Mouse (Mus musculus): ENCODE measurements around the gene Mfap1a.
"Not testable (repeated sequence)": the region's sequence is repeated elsewhere in the genome, so short reads cannot be mapped to it uniquely, and the experiment has no call there.

The Mfap1a gene

DNA sequence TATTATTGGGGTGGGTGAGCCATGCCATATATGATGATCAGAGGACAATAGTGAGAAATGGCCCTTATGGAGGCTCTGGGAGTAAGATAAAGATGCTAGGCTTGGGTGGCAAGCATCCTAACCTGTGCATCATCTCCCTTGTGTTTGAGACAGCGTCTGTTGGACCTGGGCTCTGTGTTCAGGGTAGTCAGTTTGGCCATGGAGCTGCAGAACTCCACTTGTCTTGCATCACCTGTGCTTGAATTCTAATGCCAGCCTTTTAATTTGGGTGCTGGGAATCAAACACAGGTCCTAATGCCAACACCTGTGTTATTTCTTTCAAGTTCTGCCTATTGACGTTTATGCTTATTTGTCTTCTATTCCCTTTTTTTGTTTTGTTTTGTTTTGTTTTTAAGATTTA lies 31.2 kb downstream of the Mfap1a start:
- CTCF ChIA-PET, result interaction anchor here (1.0 kb wide), 1 partner anchor 15 kb away, joined by 22 read pairs; no protein-coding TSS in a partner anchor

DNA sequence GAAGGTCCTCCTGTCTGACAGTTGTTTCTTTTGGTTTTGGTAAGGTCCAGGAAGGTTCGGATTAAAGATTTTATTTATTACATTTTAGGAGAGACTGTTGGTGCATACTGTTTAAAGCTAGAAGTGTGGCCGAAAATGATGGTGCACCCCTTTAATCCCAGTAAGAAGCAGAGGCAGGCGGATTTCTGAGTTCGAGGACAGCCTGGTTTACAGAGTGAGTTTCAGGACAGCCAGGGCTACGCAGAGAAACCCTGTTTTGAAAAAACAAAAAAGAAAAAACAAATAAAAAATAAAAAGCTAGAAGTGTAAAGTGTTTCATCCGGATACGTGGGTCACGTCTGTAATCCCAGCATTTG lies 32.3 kb downstream of the Mfap1a start:
- CTCF ChIA-PET, result interaction anchor here (0.7 to 1.0 kb wide), 2 partner anchors 16 to 47 kb away, joined by 4 to 22 read pairs; no protein-coding TSS in a partner anchor

DNA sequence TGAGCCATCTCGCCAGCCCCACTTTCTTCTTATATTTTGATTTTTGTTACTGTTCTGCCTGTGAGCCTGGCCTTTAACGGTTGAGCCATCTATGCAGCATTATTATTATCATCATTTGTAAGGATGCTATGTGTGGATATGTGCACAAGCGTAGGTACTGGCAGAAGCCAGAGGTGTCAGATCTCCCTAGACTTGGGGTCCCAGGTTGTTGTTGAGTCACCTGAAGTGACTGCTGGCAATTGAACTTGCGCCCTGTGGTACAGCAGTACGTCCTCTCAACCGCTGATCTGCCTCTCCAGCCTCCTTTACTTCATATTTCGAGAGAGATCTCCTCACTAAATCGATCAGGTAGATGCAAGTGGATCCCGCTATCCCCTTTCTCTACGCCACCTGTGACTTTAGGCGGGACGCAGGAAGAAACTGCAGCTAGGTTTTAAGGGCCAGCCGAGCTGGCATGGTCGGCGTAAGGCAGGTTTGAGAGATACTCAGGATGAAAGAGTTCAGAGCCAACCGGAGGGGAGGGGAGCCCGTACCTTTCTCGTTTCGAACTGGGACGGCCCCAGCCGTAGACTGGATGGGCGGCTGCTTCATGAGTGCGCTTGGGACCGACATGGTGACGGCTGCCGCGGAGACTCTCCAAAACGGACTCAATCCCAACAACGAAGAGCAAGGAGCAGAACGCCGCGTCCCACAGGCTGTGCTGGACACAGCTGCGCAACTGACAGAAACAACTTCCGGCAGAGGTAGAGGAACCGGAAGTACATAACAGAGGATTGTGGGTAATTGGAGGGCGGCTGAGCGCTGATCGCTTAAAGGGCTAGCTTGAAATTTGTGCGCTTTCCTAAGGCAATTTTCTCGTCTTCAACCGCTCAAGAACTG lies 32.9 kb downstream of the Mfap1a start, which contains the start of gene Mfap1b:
Mfap1b (minus strand) TSS at position 767 of the 879 bp plus-strand sequence.
- CTCF ChIA-PET, result interaction anchor here (0.6 to 0.7 kb wide), 2 partner anchors 48 to 336 kb away, joined by 3 to 4 read pairs; no protein-coding TSS in a partner anchor

DNA sequence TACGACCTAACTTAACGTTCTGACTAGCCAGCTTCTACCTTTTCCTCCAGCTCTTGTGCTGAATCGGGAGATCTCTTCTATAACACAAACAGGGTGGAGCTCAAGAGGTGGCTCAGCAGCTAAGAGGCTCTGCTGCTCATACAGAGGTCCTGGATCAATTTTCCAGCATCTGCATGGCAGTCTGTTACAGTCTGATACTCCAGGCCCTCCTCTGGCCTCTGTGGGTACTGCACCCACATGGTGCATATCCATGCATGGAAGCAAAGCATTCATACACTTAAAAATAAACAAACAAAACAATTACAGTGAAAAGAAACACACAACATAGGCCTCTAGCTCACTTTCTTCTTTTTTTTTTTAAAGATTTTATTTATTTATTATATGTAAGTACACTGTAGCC lies 33.7 kb downstream of the Mfap1a start:
- CTCF ChIA-PET, result interaction anchor here (0.6 to 0.7 kb wide), 2 partner anchors 23 to 335 kb away, joined by 3 to 5 read pairs; no protein-coding TSS in a partner anchor

DNA sequence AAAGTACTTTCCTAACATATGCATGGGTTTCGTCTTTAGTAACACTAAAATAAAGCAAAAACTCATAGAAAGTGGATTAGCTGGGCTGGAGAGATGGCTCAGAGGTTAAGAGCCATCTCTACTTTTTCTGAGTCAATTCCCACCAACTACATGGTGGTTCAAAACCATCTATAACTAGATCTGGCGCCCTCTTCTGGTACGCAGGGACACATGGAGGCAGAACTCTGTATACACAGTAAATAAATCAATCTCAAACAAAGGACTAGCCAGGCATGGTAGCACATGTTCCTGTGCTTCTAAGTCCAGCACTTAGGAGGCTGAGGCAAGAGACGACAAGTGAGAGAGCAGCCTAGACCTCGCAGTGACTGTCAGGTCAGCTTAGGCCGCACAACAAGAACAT lies 37.5 kb downstream of the Mfap1a start:
- CTCF ChIA-PET, result not testable (repeated sequence)

DNA sequence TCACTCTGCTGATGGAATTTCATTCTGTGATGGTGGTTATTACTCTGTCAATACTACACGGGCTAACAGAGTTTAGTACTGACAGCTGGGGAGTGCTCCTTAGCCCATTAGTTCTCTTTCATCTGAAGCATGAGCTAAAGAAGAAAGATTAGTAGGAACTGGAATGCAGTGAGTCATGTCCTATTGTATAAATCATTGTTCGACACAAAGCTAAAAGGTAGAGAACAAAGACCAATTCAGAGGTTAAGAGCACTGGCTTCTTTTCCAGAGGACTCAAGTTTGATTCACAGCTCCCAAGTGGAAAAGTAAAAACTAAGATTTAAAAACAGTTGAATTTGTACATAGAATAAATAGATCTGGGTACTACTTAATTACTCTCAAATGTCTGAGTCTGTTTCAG lies 46.4 kb downstream of the Mfap1a start:
- CTCF ChIA-PET, result no interaction called here

DNA sequence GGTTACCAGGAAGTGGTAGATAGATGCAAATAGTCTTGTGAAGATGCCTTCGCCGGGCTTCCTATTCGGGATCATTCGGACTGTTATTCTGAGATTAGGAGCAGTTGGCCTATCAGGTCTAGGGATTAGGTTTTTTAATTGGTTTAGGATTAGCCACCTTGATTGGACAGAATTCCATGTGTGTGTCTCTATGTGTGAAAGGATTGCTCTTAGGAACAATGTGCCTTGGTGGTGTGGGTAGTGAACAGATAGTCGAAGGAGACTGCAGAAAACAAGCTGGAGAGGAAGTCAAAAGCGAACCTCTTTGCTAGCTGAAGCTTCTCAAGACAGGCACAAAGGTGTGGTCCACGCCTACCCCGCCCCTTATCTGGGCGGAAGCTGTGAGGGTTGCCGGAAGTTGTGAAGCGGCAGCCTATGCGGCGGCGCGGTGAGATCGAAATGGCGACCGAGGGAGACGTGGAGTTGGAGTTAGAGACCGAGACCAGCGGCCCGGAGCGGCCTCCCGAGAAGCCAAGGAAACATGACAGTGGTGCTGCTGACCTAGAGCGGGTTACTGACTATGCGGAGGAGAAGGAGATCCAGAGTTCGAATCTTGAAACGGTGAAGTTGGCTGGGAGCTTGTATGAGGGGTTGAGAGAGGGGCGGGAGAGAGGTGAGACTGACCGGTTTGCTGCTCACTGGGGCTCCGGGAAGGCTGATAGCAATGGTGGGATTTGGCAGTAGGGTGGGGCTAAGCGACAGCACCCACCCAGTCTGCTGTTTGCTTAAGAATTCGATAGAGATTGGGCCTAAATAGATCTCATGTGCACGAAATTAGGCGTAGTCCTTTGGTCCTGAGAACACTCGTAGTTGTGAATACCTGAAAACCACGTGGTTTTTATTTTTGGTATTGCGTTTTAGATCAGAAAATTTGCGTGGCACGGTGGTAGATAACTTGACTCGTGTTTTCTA lies 49.5 kb downstream of the Mfap1a start, which contains the start of gene Serinc4:
Serinc4 (minus strand) TSS at position 90 of the 951 bp plus-strand sequence.
- CTCF ChIA-PET, result interaction anchor here (1.5 kb wide), 1 partner anchor 7 kb away, joined by 3 read pairs; the partner anchor contains the start of gene Serf2

DNA sequence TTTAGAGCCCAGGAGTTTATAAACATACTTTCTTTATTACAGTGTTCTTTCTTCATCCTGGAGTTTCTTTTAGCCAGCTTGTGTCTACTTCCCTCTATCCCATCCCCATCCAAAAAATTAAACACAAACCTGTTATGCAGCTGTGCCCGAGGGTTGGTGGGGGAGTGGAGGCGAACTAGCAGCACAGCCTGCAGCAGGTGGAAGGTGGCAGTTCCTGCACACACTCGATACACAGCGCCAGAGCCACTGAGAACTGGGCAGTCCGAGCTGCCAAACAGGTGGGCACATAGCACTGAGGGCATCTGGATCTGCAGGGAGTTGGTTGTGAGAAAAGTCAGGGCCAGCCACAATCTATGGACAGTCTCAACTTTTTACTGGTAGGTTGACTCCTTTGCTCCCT lies 50.9 kb downstream of the Mfap1a start:
- CTCF ChIA-PET, result no interaction called here

DNA sequence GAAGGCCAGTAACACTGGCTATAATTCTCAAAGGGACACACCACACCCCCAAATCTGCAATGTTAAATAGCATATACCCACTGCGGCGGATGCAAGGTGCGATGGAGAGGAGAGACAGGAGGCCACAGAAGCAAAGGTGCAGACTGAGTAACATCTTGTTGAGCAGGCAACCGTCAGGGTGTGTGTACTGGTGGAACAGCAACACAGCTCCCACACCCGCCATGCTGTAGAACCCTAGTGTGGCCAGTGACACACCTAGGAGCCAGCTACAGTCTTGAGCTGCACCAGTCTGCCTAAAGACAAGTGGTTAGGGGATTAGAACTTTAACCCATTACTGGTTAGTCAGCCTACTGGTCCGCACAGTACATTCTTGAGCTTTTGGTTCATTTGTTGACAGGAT lies 52.5 kb downstream of the Mfap1a start:
- CTCF ChIA-PET, result interaction anchor here (0.6 kb wide), 1 partner anchor 67 kb away, joined by 3 read pairs; no protein-coding TSS in a partner anchor

DNA sequence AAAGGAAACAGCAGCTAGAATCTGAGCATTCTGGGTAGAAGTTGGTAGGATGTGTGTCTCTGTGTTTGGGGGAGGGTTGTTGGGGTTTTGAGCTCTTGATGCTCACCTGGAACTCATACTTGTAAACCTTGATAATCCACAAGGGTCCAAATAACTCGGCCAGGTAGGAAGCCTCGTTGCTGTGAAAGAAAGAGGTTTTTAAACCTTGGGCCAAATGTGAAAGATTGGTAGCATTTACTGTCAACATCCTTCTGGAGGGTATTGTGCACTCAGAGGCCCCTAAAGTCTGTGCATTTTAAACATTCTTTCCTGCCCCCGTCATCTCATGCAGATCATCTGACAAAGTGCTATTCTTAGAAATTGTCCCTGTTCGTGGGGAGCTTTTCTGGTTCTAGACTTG lies 53.5 kb downstream of the Mfap1a start, which contains the start of gene Hypk:
Hypk (plus strand) TSS at position 301 of the 400 bp plus-strand sequence.
- CTCF ChIA-PET, result no interaction called here

DNA sequence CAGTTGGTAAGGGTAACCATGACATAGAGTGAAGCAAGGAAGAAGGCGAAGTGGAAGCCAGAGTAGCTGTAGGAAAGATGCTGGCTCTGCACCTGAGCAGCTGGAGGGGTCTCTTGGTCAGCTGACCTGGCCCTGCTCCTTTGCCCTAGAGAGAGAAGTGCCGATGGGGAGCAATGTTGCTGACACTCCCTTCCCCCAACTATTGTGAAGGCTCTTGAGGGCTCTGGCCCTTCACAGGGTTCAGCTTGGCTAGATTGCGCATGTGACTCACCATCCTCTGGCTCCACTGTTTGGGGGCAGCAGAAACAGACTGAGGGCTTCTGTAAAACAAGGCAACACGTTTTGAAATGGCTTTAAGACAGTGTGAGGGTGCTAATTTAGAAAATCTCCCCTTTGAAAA lies 54.1 kb downstream of the Mfap1a start:
- CTCF ChIA-PET, result no interaction called here

DNA sequence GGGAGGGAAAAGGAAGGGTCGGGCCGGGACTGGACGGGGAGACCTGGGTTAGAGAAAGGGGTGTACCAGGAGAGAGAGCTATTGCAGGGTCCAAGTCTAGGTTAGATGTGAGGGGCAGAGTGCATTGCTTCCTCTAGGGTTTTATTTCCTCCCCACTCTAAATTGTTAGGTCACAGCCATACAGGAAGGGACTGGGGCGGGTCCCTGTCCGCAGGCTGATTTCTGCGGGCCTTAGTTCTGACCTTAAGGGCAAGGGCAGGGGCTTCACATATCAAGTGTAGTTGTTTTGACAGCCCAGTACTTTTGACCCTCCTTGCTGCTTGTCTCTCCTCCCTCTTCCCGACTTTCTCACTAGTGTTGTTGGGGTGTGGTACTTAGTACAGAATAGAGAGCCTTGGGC lies 56.4 kb downstream of the Mfap1a start:
- CTCF ChIA-PET, result interaction anchor here (0.5 to 1.6 kb wide), 2 partner anchors 8 to 23 kb away, joined by 3 to 5 read pairs; no protein-coding TSS in a partner anchor

DNA sequence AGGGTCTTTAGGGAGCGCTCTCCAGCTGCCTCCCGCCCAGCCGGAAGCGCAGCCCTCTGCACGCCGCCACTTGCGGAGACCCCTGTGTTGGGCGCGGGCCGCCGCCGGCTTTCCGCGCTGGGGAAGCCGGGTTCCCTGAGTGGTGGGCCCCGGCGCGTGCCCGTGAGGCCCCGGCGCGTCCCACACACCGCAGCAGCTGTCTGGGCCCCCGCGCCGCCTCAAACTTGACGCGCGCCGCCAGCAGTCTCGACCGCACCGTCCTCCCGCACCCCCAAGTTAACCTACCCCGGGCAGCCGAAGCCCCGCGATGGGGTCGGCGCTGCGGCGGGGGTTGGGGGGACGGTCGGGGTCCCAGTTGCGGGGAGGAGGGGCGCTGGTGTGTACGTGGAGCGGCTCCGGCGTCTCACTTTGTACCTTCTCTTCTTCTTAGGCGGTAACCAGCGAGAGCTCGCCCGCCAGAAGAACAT lies 56.9 kb downstream of the Mfap1a start:
- CTCF ChIA-PET, result interaction anchor here (1.6 kb wide), 1 partner anchor 8 kb away, joined by 3 read pairs; no protein-coding TSS in a partner anchor

DNA sequence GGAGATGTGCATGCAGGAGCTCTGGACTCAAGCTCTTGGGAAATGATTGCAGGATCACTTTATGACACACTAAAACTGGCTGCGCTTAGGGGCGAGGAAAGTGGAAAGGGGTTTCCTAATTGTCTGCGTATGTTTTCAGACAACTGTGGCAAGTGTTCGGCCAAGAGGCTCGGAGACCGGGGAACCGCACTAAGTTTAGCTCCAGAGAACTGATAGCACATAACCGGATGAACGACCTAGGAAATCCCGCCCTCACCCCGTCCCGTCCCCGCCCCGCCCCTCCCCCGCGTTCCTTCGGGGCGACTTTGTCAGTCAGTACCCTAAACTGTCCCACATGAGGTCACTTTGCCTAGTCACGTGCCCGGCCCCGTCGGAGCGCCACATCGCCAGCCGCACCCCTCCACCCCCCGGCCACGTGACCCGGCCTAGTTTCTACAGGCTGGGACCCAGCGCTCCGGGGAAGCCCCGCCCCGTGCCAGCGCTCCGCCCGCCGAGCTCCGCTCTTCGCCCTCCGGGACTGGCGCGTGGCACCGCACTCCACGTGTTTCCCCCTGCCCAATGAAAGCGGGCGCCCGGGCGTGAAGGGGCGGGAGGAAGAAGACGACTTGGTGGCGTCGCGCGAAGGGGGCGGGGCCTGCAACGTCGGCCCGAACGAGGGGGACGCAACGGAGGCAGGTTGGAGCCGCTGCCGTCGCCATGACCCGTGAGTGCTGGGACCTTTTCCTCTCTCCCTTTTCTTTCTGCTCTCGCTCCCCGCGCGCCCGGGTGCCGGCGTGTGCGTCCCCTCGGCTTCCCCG lies 57.5 kb downstream of the Mfap1a start, which contains the start of gene Serf2:
Serf2 (plus strand) TSS at position 457 of the 797 bp plus-strand sequence.
- CTCF ChIA-PET, result interaction anchor here (1.6 kb wide), 1 partner anchor 9 kb away, joined by 3 read pairs; no protein-coding TSS in a partner anchor

DNA sequence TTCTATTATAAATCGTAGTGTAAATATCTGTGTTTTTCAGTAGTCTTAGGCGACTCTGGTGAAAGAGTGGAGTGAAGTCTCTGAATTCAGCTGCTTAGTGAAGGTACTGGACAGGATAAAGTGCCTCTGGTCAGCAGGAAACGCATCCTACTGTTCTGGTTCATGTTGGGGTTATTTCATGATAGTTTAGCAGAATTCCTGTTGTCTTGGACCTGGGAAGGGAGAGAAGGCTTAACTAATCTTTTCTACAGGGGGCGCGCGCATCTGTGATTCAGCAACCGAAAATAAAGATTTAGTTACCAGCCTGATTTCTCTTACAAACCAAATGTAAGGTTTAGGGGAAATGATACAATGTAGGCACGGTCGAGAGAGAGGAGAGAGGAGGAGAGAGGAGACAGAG lies 58.3 kb downstream of the Mfap1a start:
- CTCF ChIA-PET, result no interaction called here

DNA sequence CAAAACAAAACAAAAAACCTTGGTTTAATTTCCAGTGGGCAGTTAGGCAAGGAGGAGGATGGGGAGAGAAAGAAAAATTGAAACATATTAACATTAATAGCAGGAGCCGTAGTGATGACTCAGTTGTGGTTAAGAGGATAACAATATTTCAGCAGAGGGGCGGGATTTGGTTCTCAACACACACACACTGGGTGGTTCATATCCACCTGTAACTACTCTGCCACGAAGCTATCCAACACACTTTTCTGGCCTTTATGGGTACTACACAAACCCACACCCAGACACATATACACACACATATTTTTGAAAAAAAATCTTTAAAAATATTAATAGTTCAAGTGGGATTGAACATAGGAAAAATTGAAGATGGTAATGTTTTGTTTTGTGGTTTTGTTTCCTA lies 59.5 kb downstream of the Mfap1a start:
- CTCF ChIA-PET, result no interaction called here

DNA sequence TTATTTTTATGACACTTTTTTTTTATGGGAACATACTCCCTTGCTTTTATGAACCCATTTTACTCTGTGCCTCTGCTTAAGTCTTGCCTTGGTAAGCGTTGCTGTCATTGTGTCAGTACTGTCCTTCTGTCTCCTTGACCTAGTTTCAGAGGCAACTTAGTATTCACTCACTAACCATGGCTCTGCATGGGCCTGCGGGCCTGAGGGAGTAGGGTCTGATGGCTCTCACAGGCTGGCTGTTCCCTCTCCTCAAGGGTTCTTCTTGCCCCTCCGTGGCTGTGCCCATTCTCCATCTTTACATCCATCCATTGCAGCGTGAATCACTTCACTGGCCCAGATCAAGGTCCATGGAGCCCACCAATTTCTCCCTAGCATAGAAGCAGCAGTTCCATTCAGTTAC lies 60.0 kb downstream of the Mfap1a start:
- CTCF ChIA-PET, result no interaction called here

DNA sequence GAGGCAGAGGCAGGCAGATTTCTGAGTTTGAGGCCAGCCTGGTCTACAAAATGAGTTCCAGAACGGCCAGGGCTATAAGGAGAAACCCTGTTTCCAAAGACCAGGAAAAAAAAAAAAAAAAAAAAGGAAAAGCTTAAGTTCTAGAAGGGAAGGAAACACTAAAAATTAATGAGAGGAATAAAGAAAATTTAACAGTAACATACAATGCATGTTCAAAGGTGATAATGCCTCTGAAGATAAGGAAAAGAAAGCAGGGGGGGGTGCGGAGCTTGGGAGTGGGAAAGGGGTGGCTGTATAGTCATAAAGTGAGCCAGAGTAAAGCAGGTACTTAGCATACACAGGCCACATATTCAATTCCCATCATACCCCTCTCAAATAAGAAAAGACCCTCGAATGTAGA lies 61.3 kb downstream of the Mfap1a start:
- CTCF ChIA-PET, result interaction anchor here (0.9 kb wide), 1 partner anchor 13 kb away, joined by 4 read pairs; no protein-coding TSS in a partner anchor

DNA sequence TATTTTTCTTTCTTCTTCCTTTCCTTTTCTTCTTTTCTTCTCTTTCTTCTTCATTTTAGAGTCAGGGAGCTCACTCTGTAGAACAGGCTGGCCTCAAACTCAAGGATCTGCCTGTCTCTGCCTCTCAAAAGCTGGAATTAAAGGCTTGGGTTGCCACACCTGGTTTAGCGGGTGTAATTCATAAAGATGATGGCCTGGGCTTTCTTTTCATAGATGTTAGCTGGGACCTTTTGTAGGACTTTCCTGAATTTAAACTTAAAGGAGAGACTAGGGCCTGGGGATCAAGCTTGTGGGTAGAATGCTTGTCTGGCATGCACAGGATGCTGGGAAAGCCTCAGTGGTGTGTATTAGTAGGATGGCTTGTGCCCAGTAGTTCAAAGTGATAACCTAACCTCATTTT lies 62.3 kb downstream of the Mfap1a start, which contains the start of gene Ell3:
Ell3 (minus strand) TSS at position 101 of the 400 bp plus-strand sequence.
- CTCF ChIA-PET, result no interaction called here

DNA sequence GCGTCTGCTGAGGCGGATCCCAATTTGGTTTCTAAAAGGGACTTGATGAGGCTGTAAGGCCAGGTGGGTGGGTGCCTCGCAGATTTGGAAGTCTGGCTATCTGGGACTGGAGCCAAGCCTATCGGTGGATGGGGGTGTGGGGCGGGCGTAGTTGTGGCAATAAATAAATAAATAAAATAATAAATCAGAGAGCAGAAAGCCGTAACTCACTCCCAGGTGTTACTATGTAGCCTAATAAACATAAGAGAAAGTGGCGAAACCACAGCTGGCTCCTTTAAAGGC lies 63.5 kb downstream of the Mfap1a start:
- CTCF ChIA-PET, result no interaction called here

All from spleen, embryonic (tissue).